Mouse (Mus musculus) lung, postnatal 14 days (tissue): ENCODE results near the gene Samt2.
"Not testable (repeated sequence)": the region's sequence is repeated elsewhere in the genome, so short reads cannot be mapped to it uniquely, and the experiment has no call there.

Experiments used
- DNase-seq: peaks from one replicate; pipeline ENCODE4 v3.0.0; 2021

Samt2 gene

GRCm38 (mm10) chrX:154579260-154579659 lies at the start of gene Samt2:
Gene Samt2, minus strand, starts transcription at chrX:154579360.
- not testable (repeated sequence) for DNase-seq
